Mouse (Mus musculus) bone marrow macrophage, adult 2 months (primary cell): ENCODE results near the gene Zfp653. TPM values are rescaled to one million over a fixed set of nuclear protein-coding genes. Genes with fewer than 3 reads are reported as not detected.

Experiments used
- H3K27ac ChIP-seq: 2 replicates; pipeline ENCODE4 v1.5.1; 2012; ENCODE audit warnings: low read depth, low read length; ENCODE audit not compliant: insufficient read depth
- H3K4me1 ChIP-seq: 2 replicates; pipeline ENCODE4 v1.6.1; 2012; ENCODE audit warnings: low read length; ENCODE audit not compliant: control insufficient read depth, insufficient read depth
- H3K4me3 ChIP-seq: 2 replicates; pipeline ENCODE4 v1.5.1; 2012; ENCODE audit warnings: mild to moderate bottlenecking, low read length, moderate library complexity; ENCODE audit not compliant: insufficient read depth
- CTCF ChIP-seq: IDR thresholded peaks from 2 replicates; pipeline ENCODE4 v1.5.1; 2012; ENCODE audit warnings: low read depth, mild to moderate bottlenecking, low read length, moderate library complexity
- POLR2A ChIP-seq: IDR thresholded peaks from 2 replicates; pipeline ENCODE4 v1.6.1; 2012; ENCODE audit warnings: mild to moderate bottlenecking, low read depth, low read length, borderline replicate concordance
- polyA plus RNA-seq: library from polyadenylated mRNA; stranded (reverse); fragments of >200 nt; gene quantifications from 2 replicates; pipeline ENCODE4 v1.2.4, GENCODE M21; 2012; ENCODE audit not compliant: missing spikeins, insufficient read depth, insufficient read length

Zfp653 gene
- polyA plus RNA-seq, 1 experiment = 10.3 TPM

DNA sequence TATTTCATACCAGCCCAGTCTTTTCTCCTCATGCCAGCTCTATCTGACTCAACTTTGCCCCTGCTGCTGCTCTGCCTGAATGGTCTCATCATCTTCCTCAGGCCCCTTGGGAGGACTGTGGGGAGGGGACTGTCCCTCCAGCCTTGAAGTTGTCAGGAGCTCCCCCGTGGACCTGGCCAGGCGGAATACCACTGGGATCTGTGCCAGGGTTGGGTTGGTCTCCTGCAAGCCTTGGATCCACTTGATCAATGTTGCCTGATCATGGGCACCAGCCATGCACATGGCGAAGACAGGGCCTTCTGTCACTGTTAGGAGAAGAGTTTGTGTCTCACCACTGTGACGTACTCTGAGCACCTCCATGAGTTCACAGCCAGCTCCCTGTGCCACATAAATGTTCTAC lies 1.1 kb upstream of the Zfp653 start:
- Histone ChIP-seq H3K27ac (no peak overlapping the region), H3K4me1 (no peaks in the 10 kb centered on the region; the same call in 1 of the 2 replicates), H3K4me3 (no peak overlapping the region)
- TF ChIP-seq POLR2A (no peak), CTCF (no peak)

- no peak for TF ChIP-seq POLR2A
- TF ChIP-seq CTCF = no peak
- Histone ChIP-seq H3K4me3 (peak overlapping the region; percentile 55), H3K4me1 (no peaks in the 10 kb centered on the region; the same call in 1 of the 2 replicates), H3K27ac (no peak overlapping the region)
Observed at GRCm38 (mm10) chr9:22069881-22070553, 1.2 kb downstream of the Zfp653 start.

DNA sequence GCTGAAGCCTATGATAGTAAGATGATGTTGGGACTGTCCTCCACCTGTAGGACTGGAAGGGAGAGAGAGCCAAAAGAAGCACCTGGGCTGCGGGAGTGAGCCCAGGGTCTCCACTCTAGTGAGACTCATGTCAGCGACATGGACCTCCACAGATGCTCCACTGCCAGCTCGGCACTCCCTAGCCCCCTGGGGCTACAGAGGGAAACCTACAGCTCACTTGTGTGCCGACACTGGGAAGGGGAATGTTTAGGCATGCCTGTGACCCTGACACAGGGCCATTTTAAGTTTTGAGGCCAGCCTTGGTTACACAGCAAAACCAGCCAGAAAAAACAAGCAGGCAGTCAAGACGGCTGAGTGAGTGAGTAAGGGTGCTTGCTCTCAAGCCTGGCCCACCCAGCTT lies 4.0 kb downstream of the Zfp653 start:
- Histone ChIP-seq H3K4me1 (no peaks in the 10 kb centered on the region; the same call in 1 of the 2 replicates), H3K4me3 (no peak overlapping the region), H3K27ac (no peak overlapping the region)
- no peak for TF ChIP-seq CTCF

DNA sequence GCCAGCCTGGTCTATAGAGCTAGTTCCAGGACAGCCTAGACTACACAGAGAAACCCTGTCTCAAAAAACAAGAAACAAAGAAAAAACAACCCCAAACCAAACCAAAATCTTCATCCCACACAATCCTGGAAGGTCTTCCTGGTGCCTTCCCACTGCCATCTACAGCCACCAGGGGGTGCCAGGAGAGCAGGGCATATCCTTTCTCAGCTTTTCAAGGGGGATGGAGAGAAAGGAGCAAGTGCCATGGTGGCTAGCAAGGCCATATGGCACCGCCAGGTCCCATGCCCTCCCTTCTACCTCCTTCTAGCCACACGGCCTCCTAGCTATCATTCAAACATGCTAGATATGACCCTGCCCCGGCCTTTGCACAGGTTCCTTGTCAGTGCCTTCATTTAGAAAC lies 4.7 kb downstream of the Zfp653 start:
- TF ChIP-seq POLR2A = no peak
- peak; percentile 83 for TF ChIP-seq CTCF
- H3K4me1 ChIP-seq = no peaks in the 10 kb centered on the region; the same call in 1 of the 2 replicates
- H3K4me3 ChIP-seq = no peak overlapping the region
- no peak overlapping the region for H3K27ac ChIP-seq

- TF ChIP-seq POLR2A = no peak
- no peak for TF ChIP-seq CTCF
- H3K27ac ChIP-seq = no peak overlapping the region
- no peak overlapping the region for H3K4me3 ChIP-seq
- H3K4me1 ChIP-seq = no peaks in the 10 kb centered on the region; the same call in 1 of the 2 replicates
Observed at GRCm38 (mm10) chr9:22065642-22066041, 5.5 kb downstream of the Zfp653 start.

DNA sequence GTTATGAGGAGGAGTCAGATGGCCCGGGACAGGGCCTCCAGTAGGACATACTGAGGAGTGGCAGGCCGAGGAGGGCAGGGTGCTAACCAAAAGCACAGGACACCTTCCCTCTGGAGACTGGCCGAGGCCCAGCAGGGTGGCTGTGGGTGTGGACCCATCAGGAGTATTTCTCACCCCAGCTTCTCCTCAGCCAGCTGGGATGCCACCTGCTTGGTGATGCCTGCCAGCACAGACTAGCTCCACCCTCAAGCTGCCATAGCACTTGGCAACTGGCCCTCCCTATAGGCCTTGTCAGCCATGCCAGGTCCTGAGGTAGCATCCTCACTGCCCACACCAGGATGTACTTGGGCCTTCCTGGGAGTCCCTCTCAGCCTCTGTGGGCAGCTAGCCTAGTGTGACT lies 6.8 kb downstream of the Zfp653 start:
- Histone ChIP-seq H3K4me3 (no peak overlapping the region), H3K4me1 (no peaks in the 10 kb centered on the region), H3K27ac (no peak overlapping the region)
- TF ChIP-seq CTCF (no peak), POLR2A (no peak)

- TF ChIP-seq POLR2A (no peak), CTCF (no peak)
- Histone ChIP-seq H3K27ac (no peak overlapping the region), H3K4me1 (peaks cover 3% of the 10 kb centered on the region), H3K4me3 (no peak overlapping the region)
Observed at GRCm38 (mm10) chr9:22061339-22061738, 9.8 kb downstream of the Zfp653 start.

DNA sequence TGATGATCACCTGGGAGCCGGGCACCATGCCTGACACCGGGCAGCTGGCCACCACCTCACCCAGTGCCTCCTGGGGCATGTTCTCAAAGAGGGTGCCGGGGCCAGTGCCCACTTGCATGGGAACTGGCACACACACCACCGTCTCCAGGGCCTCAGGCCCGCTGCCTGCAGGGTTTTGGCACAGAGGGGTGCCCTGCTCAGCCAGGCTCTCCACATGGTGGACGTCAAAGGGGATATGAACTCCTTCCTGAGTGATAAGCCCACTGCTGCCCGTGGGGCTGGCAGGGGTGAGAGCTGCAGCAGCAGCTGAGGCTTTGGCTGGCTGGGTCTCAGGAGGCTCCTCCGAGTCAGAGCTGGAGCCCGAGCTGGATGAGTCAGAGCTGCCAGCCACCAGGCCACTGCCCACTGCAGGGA lies 13.2 kb downstream of the Zfp653 start:
- peaks cover 5% of the 10 kb centered on the region for H3K4me1 ChIP-seq
- H3K27ac ChIP-seq = no peak overlapping the region
- H3K4me3 ChIP-seq = no peak overlapping the region
- TF ChIP-seq POLR2A (no peak), CTCF (no peak)

DNA sequence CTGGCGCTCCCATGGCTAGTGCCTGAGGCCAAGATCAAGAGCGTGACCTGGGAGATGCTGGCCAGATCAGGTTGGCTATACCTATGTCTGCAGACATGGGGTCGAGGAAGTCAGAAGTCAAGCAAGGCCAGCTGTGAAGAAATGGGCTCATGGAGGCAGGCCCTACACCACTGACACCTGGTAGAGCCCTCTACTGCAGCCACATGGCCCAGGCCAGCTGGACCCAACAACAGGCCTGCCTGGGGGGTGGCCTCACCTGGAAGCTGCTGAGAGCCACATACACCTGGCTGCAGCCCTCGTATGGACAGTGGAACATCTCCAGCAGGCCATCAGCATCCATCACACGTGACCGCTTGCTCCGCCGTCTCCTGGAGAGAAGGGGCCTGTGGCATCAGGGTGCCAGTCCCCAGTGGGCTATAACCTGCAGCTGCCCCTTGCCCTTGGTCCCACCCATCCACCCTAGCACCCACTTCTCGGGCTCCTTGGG lies 14.1 kb downstream of the Zfp653 start:
- Histone ChIP-seq H3K4me3 (no peak overlapping the region), H3K27ac (no peak overlapping the region)
- TF ChIP-seq CTCF = no peak
- TF ChIP-seq POLR2A = no peak

GRCm38 (mm10) chr9:22056303-22056910 lies 14.8 kb downstream of the Zfp653 start:
- Histone ChIP-seq H3K4me1 (peaks cover 5% of the 10 kb centered on the region), H3K4me3 (no peak overlapping the region), H3K27ac (no peak overlapping the region)
- TF ChIP-seq POLR2A (no peak), CTCF (no peak)

More for the DNA sequence above, 14.1 kb downstream of the Zfp653 start:
- H3K4me1 ChIP-seq = peaks cover 5% of the 10 kb centered on the region
